Mouse (Mus musculus) thymus, postnatal 25 days (tissue): Measurements from ENCODE around the gene Atp8a2.

ENCODE experiments used
- DNase-seq: peaks from one replicate; pipeline ENCODE4 v3.0.0; 2022

The Atp8a2 gene

DNA sequence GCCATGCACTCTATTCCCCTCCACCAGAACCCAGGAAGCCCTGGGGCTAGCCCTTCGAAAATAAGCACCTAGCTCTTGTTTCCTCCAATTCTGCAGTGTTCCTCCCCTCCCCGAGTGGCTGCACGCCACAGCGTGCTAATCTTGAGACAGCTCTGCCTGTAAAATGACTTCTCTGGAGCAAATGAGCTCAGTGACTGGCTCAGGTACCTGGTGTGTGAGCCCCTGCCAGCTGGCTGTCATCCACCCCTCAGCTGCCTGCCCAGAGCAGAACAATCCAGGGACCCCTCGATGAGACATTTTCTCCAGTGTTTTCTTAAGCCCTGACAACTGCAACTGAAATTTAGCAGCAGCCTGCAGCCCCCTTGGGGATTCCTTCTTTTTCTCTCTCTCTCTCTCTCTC is 495.5 kb downstream of the Atp8a2 start:
- no peak for DNase-seq

DNA sequence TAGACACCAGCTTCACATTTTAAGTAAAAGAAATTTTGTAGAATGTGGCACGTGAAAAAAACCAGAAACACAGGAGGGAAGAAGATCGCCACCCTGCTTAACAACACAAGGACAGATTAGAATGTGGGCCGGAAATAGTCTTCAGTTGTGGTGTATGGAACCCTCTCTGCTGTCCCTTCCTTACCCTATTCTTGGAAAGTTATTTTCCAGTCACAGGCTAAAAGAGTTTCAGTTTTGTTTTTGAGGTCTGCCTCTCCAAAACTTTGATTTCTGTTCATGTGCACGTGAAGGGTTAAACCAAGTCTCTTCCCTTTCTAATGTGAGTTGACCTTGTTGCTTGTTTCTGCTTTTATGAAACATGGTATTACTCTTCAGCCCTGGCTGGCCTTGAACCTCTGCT is 501.8 kb downstream of the Atp8a2 start:
- no peak for DNase-seq

DNA sequence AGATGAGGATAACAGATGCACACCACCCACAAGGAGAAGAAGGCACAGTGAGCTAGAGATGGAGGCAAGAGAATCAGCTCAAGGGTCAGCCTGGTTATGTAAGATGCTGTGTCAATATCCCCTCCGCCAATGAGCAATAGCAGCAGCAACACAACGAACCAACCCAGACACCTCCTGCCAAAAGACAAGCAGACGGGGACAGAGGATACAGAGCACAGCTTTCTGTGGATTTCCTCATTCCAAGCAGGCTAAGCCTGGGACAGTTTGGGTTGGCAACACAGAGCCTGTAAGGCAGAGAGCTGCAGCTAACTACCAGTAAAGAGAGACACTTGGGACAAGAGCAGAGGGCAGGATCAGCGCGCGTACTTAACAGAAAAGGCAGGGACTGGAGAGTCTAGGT is 504.8 kb downstream of the Atp8a2 start:
- DNase-seq: no peak

DNA sequence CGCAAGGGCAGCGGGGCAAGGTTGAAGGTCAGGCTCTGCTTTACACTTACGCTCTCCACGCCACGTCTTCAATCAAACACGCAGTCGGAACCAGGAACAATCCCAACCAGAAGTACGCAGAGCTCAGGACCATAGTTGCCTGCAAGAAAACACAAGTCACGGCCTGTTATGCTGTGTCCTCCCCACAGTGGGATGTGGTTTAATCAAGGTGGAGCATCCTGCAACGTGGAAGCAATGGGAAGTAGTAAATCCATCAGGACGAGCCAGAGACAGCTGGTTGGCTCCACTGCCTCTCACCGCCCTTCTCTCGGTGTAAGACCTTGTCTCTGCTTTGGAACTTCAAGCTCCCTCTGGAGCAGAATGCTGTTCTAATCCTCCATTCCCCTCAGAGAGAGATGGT is 505.6 kb downstream of the Atp8a2 start:
- no peak for DNase-seq

DNA sequence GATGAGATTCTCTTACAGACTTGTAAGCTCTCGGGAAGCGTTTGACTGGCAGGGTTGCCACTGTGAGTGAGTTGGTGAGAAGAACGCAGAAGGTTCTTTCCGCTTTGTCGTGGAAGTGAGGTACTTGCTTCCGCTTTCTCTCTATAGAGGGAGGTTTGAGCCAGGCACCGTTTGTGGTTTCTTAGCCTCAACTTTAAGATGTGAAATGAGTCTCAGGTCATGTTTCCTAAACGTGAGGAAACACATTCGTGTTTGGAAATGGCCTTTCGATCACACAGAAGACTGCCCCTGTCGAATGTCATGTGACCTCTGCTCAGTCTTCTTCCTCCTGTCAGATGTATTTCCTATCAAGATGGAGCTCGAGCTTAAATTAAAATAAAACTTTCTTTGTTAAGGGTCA is 506.0 kb downstream of the Atp8a2 start:
- peak; percentile 38 for DNase-seq

DNA sequence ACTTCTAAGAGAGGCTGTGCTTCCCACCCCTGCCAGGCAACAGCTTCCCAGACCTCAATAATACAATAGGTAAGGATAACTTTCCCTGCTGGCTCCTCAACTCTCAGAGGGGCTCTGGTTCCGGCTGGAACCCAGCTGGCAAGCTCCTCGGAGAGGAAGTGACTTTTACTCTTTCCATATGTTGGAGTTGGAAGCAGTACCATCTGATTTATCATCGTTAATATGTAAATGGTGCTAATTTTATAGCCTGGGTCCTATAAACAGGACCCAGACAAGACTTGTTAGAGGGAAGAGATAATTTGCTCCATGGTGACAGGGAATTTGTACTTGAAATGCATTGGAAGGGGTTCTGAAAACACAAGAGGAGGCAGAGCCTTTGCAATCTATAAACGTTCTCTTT is 507.4 kb downstream of the Atp8a2 start:
- no peak for DNase-seq

DNA sequence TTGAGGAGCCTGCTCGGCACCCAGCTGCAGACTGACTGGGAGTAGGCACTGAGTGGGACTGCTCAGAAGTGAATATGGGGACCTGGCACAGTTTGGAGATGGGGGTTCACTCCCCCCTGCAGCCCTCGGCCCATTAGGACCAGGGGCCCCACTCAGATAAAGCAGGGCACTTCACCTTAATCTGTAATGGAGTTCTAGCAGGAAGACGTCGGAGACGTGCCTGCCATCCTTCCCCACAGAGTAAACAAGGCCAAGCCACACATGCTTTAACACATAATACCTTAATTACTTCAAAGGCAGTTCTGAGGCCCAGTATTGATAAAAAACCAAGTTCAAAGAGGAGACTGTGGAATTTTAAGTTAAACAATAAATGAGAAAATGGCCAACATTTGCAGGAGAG is 510.8 kb downstream of the Atp8a2 start:
- DNase-seq: no peak

DNA sequence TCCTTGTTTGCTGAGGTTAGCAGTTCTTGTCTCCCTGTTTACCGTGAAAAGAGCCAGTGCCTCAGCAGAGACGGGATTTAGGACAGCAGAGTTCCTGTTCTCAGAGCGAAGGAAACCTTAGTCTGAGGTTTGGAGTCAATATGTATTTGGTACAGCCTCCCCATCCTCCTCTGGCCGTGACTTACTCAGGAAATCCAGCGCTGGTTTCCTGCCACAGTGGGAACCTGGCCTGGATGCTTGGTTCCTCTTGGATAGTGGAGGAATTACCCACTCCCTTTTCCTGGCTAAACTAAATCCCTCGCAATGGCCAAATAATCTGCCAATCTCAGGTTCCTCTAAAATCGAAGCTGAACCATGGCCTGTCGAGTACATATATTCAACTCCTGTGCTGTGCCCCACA is 511.6 kb downstream of the Atp8a2 start:
- no peak for DNase-seq

DNA sequence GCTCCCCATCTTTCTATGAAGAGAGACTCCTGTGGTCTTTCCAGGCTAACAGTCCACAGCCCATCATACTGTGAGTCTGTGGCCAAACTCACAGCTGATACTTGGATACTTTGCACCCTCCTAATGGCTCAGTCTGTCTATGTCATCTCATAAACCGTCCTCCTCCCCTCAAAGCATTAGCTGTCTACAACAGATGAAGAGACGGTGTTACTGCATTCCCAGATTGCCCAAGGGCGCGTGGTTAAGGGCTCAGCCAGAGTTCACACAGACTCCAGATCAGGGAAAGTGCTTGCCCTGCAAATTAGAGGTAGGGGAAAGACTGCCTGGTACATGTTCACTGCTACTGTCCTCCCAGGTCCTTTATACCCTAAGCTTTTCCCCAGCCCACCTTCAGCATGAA is 515.1 kb downstream of the Atp8a2 start:
- no peak for DNase-seq

DNA sequence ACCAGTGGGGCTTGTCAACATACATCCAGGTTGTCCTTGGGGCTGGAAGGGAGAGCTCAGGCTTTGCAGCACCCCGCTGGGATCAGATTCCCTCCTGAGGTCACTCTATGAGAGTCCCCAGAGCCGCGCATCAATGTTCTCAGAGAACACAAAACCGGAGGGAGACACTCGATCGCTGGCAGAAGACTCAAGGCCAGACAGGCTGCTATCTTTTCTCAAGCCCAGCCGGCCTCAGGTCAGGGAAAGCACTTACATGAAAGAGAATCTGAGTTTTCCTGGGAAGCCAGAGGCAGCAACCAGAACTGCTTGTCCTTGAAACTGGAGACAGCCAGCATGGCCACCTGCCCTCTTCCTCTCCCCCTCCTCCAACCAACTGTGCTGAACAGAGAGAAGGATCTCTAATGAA is 519.4 kb downstream of the Atp8a2 start:
- no peak for DNase-seq

DNA sequence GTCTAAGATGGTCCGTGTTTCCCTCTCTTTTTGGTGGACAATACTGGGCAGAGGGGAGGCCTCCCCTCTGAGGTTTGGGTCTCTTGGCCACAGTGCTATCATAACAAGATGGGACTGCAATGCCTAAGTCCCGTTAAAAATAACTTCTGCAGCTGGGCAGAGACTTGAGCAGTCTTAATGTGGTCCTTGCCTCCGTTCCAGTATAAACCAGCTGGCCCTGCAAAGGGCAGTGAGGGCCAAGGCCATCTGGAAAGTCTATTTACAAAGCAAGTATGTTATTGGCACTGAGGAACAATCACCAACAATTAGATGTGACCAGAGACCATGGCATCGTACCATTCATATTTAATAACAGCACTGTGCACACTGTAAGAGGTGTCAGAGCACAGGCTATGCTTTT is 521.6 kb downstream of the Atp8a2 start:
- DNase-seq: no peak

DNA sequence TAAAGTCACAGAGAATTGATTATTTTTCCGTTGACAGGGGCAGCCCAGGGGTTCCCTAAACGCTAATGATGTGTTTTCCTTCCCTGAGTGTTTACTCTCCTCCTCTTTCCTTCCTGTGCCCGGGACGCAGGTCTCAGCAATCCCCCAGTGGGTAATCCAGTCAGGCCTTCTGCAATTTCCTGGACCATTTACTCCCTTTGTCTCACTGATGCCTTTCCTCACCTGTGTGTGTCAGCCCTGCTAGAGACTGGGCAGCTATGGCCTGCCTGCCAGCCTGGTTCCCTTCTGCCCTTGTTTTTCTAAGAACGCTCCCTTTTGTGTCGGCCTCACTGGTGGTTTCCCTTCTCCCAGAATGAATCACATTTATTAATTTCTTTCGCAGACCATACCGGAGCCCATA is 522.4 kb downstream of the Atp8a2 start:
- no peak for DNase-seq

DNA sequence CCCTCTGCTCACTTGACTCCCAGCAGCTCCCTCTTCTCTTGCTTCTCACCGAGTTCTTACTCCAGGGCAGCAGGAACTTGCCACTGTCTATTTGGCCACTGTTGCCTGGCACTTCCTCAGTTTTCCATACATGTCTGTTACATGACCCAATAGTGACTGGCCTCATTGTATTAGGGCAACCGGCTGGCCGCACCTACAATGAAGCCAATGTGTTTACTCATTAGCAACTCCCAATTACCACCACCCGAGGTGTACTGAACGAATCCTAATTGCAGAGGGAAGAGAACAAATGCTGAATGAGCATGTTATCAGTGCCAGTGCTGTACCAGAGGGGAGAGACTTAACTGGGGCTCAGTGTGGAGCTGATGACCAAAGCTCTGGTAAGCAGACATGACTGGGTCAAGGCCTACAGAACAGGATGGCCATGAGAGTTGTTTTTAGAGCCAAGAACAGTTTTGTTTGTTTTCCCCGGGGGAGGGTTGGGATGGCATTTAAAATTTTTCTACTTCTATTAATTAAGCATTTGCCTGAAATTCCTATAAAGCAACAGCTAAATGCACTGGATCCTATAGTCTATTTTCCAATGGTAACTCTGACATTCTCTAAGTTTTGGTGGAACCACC is 524.0 kb downstream of the Atp8a2 start:
- no peak for DNase-seq

DNA sequence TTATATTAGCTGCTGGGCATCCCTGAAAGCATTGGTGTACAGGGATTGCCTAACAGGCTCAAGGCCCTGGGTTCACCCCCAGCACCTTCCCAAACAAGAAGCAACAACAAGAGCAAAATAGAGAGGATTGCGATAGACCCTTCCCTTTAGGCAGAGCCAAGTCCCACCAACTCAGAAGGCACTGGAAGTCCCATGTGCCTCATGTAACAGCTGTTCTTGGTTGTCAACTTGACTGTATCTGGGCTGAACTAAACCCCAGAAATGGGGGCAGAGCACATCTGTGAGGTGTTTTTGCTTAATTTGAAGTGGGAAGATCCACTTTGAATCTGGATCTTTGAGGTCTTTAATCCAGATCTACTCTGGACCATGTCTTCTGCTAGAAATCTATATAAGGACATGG is 539.9 kb downstream of the Atp8a2 start:
- DNase-seq: no peak

DNA sequence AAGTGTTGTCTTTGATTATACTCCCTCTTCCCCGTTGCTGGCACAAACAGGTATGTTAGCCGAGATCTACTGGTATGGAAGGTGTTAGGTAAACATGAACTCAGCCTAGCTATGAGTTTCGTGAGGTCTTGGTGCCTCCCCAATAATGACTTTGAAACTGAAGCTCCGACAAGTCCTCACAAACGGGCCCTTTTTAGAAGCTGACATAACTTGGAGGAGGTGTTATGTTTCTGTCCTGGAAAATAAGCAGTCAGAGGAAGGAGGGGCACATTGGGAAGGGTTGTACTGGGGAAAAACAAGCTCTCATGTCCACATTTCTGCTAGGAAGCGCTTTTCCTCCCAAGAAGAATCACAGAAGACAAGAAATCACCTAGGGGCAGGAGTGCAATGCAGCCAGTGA is 540.4 kb downstream of the Atp8a2 start:
- no peak for DNase-seq

DNA sequence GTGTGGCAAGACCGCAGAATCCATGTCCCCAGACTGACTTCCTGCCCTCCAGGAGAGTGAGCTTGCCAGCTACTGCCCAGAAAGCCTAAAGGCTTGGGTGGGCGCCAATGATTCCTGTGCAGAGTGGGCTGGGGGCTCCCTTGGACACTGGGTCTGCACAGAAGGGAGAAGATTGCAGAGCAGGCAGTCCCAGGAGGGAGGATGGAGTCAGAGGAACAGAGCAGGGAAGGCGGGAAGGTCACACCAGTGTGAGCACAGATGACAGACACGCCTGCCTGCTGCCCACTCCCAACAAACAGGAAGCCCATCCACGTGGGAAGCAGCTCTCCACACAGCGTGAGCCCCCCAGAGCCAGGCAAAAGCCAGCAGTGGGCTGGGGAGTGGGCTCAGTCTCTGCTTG is 547.6 kb downstream of the Atp8a2 start:
- no peak for DNase-seq

DNA sequence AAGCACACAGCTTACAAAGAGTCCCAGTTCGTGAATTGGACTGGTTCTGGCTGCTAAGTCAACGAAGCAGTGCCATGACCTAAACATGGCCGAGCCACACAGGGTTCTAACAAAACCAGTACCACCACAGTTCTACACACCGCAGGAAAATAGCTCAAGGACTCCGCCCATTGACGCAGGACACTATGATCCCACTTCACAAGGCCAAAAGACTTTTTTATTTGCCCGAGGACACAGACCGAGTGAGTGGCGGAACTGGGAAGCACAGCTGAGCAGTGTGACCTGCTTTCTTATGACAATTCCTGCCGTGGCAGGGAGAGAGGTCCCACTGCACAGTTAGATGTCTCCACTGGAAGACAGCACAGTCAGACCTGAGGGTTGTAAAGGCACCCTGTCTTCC is 548.4 kb downstream of the Atp8a2 start:
- DNase-seq: no peak

DNA sequence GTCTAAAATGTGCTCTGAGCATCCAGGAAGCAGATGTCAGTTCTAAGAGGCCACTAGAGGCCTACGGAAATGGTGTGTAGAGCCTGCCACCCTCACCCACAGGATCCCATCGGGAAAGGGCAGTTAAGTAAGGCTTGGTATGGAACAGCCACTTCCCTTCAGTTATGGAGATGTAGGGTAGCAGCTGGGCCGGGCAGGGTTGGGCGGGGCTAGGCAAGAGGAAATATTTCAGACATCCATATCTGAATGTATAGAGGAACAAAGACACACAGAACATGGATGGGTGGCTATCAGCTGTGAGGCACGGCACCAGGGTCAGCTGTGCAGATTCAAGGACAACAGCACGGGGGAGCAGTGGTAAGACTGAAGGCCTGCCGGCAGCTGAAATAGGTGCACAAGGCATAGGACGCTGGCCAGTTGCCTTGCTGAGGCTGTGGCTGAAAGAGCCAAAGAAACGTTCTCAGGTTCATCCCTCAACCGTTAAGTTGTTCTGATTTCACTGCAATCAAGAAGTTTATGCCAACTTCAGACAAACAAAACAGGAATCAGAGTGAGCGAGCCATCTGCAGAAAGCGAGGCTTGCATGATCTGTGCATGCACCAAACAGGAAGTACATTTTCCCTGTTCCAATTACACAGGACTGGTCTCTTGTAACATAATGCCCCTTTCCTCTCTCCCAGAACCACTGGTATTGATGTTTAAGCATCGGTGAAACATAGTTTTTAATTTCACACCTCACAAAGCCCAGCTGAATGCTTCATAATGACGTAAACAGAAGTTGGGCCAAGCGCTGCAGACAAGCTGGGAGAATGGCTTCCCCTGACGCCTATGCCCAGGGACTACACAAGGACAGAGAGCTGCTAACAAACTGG is 549.9 kb downstream of the Atp8a2 start:
- no peak for DNase-seq

DNA sequence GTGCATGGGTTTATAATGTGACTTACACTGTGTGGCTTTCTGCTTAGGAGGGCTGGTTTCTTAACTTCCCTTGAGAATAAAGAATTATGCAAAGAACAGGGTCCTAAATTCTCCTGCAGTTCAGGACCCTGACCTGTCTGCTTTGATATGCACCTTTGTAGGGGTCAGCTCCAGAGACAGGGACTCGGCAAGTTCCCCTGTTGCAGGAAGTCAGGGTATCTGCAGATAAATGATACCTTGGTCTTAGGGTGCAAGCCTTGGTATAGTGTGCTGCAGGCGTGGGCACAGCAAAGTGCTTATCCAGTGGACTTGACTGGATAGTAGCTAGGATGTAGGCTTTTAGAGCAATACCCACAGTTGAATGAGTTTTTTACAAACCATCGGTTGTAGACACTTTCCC is 552.1 kb downstream of the Atp8a2 start:
- DNase-seq: no peak

DNA sequence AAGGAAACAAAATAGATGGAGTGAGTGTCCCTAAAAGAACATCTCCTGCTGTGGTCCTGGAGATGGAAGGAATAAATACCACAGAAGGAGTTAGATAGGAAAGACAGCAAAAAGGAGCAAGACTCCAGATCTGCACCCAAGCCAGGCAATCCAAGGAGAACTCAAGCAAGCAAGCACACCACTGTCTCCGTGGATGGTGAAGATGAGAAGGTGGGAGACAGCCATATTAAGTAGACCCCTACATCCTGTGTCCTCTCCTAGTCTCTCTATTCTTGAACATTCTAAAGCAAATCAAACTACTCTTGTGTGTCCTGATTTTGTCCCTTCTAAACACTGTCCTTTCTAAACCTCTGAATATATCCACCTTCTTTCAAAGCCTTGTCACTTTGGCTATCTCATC is 552.8 kb downstream of the Atp8a2 start:
- DNase-seq: no peak

DNA sequence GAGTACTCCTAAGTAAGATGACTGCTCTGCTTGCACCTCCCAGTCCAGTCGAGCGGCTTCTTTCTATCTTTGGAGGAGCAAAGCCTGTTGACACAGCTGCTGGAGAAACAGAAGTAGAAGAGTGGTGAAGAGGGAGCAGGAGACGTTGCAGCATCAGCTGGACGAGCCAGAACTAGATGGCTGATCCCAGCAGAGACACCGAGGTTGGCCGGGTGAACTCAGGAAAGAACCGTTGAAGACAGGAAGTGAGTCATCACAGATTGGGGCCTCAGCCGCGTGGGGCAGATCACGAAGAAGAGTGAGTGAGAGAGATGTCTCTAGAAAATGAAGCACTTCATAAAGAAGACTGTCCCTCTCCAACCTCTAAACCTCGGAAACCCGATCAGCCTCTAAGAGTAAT is 553.4 kb downstream of the Atp8a2 start:
- peak; percentile 55 for DNase-seq

DNA sequence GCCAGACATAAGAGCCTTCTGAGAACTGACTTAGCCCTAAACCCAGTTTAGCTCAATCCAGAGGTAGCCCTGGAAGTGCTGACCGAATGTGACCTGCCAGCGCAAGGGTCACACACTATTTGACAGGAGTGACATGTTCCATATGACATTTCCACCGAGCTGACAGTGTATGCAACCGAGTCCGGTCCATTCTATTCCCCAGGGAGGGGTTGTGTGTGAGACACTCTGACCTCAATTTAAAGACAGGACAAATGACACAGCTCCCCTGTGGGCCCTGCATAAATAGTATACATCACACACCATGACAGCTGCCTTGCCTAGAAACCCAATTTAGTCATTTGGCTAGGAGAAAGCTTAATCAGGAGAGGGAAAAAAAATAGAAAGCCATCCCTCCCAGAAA is 555.1 kb downstream of the Atp8a2 start:
- DNase-seq: no peak

DNA sequence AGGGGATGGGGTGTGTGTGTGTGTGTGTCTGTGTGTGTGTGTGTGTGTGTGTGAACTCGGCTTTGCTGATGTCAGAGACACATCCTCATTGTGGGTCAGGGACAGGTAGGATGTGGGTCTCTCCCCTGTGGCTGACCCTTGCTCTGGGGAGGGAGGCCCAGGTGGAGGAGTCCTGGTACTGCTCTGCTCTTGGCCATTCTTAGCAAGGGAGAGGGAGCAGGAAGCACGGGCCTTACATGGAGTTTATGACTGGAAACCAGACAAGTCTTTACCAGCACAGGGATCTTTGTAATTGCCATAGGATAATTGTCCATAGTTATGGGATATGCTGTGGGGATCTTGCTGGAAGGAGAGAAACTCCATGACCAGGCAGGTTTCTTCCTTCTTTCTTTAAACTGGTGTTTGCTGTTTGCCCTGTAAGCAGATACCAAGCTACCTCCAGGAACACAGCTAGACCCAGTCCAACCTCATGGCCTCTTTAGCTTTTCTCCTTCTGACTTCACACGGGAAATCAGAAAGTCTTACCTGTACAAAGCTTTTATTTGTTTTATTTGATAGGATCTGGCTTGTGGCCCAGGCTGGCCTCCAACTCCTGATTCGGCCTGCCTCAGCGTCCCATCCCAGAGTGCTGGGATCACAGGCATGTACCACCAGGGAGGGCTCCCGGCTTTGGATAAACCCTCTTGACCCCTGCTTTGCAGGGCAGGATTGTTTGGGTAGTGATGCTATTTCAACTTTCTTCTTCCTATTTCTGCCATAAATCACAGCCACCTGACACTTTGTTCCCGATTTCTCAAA is 557.9 kb downstream of the Atp8a2 start:
- DNase-seq: no peak

DNA sequence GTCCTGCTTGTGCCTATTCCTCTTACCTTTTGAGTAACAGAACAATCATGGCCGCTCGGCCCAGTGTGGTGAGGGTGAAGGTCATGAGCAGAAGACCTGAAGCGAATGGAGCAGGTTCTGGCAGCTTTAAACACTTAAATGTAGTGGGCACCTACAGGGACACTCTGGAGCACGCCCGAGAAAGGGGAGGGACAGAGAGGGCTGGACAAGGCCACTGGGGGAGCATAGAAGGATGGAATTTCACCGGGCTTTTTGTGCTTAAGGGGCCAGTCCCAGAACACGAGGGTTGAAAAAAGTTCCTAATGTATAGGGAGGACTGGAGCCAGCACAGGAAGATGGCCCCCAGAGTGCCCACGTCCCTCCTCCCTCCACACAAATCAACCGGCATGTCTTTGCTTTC is 563.0 kb downstream of the Atp8a2 start:
- no peak for DNase-seq
